Mouse (Mus musculus) spleen, adult 18-20 months (tissue): Measurements from ENCODE around the gene Tgtp1.
"Not testable (repeated sequence)": the region's sequence is repeated elsewhere in the genome, so short reads cannot be mapped to it uniquely, and the experiment has no call there.

Source experiments
- DNase-seq, 2 experiments: peaks; one replicate each; pipeline ENCODE4 v3.0.0; 2022; ENCODE audit warnings: mixed read lengths in 2 of 2

Gene Tgtp1

DNA sequence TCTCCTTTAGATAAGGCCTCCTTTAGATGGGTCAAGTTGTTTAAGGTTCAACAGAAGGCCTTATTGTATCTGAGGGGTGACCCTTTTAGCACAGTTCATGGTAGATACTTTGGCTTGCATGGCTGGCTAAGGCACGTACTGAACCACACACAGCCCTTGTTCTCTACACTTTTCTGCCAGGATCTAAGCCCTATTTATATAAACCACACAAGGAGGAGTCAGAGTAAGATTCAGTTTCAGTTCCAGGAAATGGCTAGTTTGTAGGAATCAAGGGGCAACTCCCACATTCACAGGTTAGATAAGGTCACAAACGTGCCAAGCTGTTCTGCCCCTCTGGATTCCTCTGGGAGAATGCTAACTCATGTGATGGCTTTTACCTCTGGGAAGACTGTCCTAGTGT is at the start of gene Tgtp1:
Gene Tgtp1, minus strand, starts transcription at position 155 of the 400 bp plus-strand sequence.
- DNase-seq = not testable (repeated sequence)

DNA sequence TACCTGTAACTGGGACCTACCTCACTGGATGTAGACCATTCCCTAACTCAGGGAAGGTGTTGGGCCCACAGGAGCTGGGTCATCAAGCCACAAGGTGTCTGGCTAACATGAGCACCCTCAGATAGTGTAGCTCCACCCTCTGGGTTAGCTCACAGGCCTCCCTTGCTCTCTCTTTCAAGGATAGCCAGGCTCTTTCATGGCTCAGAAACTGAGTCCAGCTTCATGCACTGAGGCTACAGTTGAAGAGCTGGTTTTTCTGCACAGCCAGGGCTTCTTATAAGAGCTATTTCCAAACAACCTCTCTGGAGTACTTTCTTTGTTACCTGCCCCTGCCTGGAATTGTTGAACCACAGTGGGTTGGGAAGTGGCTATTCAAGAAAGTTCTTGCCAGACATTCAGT is 18.1 kb upstream of the Tgtp1 start:
- DNase-seq = not testable (repeated sequence)

DNA sequence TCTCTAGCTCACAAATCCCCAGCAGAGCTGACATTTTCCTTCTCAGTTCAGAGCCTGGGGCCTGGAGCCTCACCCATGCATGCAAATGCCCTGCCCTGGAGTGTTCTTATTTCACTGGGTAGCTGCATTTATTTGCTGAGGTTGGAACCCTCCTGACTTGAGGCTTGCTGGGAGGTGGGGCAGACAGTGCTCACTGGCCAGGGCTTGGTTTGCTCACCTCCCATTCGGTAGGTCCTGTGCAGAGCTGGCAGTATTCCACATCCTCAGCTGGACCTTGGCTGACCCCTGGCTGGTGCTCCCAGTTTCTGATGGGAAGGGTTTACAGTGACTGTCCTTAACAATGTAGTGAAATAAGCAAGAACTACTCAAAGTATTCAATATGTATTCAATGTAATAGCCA is 12.8 kb upstream of the Tgtp1 start:
- not testable (repeated sequence) for DNase-seq

DNA sequence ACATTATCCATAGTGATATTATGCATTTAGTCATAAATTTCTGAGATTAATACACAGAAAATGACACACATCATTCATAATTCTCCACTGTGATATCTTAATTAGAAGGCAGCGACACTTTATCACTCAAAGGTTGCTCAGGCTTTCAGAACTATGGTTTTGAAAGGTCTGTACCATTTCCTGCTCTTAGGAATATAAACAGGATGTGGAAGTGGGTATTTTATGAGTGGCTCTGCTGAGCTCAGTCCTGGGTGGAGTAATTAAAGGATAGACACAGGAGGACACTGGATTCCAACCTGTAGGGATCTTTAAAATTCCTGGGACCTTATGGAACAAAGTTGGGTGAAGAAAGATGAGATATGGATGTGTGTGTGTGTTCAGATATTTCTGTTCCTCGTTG is 12.3 kb upstream of the Tgtp1 start:
- not testable (repeated sequence) for DNase-seq

DNA sequence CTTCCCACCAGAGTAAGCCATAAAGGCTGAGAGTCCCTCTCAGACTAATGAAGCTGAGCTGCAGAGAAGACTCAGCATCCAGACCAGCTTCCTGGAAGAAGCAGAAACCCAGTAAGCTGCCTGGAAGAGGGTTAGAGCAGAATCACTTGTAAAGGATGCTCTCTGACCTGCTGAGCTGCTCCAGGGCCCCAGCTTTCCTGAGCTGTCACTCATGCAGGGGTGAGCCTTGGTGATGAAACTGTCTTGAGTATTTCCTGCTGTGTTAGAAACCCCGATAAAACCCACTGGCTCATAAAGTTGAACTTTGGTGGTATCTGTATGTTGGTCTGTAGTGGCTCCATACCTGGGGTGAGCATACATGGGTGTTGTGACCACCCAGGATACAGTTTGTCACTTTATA is 6.4 kb upstream of the Tgtp1 start:
- DNase-seq = not testable (repeated sequence)

DNA sequence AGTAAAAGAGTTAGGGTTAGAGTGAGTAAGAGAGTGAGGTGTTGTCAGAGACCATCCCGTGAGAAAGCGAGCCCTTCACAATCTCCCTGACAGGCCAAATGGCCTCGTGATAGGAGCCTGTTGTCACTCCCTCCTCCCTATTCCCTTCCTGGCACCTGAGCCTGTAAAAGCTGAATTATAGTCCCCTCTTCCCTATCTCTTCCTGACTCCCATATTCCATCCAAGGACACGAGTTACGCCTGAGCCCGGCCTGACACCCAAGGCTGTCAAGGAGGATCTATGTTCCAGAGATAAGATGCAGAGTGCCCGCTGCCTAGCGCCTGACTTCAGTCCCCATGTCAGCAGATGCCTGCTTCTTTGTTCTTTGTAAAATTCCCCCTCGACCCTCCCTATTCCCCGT is 676 bp downstream of the Tgtp1 start:
- DNase-seq = not testable (repeated sequence)

DNA sequence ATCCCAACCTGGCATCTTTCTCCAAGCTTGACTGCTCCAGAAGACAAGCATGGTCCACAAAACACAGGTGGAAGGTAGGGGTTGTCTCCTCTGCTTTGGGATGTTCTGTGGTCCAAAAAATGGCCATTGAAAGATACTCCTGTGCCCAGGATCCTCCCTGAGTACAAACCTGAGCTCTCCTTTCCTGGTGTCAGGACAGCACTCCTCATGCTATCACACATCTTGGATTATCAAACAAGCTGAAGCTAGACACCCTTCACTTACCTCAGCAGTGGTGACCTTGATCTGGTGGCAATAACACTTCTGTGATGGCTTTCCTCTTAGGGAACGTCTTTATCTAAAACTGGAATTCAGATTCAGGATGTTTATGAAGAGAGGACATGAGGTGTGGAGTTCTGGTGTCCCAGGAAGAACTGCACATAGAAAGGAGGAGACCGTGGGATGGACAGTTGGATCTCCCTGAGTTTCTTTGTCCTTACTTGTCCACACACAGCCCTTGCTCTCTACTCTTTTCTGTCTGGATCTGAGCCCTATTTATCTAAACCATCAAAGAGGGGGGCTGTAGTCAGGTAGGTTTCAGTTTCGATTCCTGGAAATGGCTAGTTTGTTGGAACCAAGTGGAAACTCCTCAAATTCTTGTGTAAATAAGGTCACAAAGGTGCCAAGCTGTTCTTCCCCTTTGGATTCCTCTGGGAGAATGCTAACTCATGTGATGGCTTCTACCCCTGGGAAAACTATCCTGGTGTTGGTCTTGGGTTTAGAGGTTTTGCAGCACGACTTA is 2.0 kb downstream of the Tgtp1 start, which contains the start of gene Gm12185:
Gene Gm12185, minus strand, starts transcription at position 487 of the 781 bp plus-strand sequence.
- DNase-seq = not testable (repeated sequence)

DNA sequence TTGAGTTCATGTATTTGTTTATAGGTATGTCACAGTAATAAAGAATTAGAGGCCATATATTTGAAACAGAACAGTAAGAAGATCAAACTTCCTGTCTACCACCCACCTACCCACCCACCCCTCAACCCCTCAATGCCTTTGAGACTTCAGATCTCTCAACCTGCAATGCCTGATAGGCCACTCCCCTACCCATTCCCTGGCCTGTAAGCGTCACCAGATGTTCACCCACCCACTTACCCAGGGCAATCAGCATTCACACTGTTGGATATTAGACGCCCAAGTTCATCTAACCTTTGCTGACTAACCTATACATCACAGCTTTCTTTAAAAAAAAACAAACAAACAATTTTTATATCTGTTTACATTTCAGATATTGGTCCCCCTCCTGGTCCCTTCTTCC is 4.0 kb downstream of the Tgtp1 start:
- DNase-seq = not testable (repeated sequence)

DNA sequence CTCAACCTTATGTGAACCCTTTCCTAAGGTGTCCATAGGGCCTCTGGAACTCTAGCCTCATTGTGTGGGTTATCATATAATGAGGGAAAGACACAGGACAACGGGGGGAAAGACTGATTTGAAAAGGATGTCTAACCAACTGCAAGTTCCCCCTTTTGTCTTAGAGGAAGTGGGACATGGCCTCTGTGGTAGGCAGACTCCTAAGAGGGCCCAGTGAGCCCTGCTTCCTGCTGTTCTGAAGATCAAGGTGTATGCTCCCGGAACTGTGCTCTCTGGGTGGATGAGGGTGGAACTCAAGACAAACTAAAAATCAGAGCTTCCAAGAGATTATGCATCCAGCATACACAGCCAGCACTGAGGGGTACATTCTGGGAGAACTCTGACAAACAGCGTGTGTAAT is 5.8 kb downstream of the Tgtp1 start:
- peak in 1 of 2 experiments; percentile 24 for DNase-seq

DNA sequence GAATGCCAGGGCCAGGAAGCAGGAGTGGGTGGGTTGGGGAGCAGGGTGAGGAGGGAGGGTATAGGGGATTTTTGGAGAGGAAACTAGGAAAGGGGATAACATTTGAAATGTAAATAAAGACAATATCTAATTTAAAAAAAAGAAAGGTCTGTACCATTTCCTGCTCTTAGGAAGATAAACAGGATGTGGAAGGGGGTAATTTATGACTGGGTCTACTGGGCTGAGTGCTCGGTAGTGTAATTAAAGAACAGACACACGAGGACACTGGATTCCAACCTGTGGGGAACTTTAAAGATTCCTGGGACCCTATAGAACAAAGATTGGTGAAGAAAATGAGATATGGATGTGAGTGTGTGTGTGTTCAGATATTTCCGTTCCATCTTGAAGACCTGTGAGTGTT is 11.1 kb downstream of the Tgtp1 start:
- not testable (repeated sequence) for DNase-seq

DNA sequence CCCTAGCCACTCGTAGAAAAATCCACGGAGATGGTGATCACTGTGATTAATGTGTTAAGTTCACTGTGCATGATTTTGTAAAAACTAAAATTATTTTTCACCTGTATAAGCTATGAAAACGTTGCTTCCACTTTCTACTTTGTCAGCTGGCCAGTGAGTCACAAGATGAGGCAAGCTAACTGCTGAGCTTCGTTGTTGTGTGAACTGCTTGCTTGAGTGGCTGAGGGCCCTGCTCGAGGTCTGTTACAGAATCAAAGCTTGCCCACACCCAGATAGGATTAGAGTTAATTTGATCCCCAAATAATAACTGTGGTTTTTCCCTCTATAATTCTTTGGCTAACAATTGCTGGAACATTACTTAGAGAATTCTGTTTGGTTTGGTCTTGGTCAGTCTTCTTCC is 13.9 kb downstream of the Tgtp1 start:
- DNase-seq = not testable (repeated sequence)

DNA sequence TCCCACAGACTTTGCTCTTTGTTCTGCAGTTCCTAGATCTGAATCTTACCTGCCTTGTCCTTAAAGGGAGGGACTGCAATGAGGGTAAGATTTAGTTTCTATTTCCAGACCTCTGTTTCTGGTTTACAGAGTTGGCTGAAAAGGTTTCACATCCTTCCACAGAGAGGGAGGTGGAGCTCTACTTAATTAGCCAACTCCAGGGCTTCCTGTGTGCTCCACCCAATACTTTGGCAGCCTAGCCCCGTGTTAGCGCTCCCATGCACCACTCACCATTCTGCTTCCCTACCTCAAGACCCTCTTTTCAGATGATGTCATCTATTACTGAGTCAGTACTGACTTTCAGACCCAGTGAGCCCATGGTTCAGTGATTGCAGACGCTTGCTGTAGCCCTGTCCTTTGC is 14.7 kb downstream of the Tgtp1 start, which contains the start of gene 9930111J21Rik1:
Gene 9930111J21Rik1, minus strand, starts transcription at position 148 of the 400 bp plus-strand sequence.
- DNase-seq = not testable (repeated sequence)

DNA sequence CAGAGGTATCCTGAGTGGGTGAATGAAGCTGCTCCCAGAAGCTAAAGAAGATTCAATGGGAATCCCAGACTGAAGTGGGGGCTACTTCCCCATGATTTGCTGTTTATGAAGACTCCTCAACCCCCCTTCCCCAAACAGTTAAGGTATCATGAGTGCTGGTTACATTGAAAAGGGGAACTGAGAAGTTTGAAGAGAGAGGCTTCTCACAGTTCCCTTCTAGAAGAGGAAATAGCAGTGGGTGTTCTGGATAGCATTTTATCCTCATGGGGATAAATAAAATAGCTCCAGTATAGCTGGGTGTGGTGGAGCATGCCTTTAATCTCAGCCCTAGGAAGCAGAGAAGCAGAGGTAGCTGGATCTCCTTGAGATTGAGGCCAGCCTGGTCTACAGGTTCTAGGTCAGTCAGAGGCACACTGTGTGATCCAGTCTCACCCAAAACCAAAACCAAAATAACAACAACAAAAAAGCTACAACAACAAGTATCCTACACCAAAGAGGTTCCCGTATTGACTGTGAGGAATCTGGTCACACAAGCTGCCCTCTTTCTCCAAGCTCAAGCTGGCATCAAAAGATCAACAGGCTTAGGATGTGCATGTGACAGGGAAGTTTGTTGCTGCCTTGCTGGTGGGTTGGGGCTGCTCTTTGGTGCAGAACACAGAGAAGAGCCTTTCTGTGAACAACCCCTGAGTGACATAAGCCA is 15.6 kb downstream of the Tgtp1 start, which contains the start of gene Olfr56:
Gene Olfr56, plus strand, starts transcription at position 650 of the 700 bp plus-strand sequence.
- DNase-seq = not testable (repeated sequence)

DNA sequence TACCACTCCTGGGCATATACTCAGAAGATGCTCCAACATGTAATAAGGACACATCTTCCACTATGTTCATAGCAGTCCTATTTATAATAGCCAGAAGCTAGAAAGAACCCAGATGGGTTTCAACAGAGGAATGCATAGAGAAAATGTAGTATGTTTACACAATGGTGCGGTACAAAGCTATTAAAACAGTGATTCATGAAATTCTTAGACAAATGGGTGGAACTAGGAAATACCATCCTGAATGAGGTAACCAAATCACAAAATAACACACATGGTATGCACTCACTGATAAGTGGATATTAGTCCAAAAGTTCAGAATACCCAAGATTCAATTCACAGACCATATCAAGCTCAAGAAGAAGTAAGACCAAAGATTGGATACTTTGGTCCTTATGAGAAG is 19.3 kb downstream of the Tgtp1 start:
- not testable (repeated sequence) for DNase-seq

DNA sequence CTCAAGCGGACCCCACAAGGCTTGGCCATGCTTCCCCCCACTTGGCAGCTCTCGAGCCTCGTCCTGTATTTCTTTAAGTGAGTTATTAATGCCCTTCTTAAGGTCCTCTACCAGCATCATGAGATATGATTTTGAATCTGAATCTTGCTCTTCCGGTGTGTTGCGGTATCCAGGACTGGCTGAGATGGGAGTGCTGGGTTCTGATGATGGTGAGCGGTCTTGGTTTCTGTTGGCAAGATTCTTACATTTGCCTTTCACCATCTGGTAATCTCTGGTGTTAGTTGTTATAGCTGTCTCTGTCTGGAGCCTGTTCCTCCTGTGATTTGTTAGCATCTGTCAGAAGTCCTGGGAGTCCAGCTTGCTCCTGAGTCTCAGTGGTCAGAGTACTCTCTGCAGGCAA is 47.9 kb downstream of the Tgtp1 start, which contains the start of gene Psme2b:
Gene Psme2b, minus strand, starts transcription at position 101 of the 400 bp plus-strand sequence.
- not testable (repeated sequence) for DNase-seq

DNA sequence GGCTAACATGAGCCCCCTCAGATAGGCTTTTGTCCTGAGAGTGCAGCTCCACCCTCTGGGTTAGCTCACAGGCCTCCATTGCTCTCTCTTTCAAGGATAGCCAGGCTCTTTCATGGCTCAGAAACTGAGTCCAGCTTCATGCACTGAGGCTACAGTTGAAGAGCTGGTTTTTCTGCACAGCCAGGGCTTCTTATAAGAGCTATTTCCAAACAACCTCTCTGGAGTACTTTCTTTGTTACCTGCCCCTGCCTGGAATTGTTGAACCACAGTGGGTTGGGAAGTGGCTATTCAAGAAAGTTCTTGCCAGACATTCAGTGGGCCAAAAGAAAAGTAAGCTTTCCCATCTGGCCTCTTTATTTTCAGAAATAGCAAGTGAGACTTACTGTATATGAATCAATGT is 54.7 kb downstream of the Tgtp1 start:
- not testable (repeated sequence) for DNase-seq
